11 mouse cellular contexts compared by ENCODE assay signal in genomic region chr11:3352990-3353585, GRCm38 (mm10). TPM values are rescaled to one million over a fixed set of nuclear protein-coding genes. Genes with fewer than 3 reads are reported as not detected.
DNase-seq lines count a peak whose midpoint lies in the region; ATAC-seq and TF ChIP-seq lines count a peak whose summit lies in the region.
"Had no signal": no experiment of that assay in that cellular context is flagged by ENCODE, and none has a peak within 500 bp of the region (broad histone marks: within the 10 kb centered on the region; RNA-seq: fewer than 3 reads in every experiment).

No protein-coding gene starts in this region.

- no peaks in the 10 kb centered on the region for H3K9me3 ChIP-seq in liver, embryonic 14.5 days (ENCODE audit: control insufficient read depth, low read length)
- no peaks in the 10 kb centered on the region for H3K9me3 ChIP-seq in liver, embryonic 11.5 days (ENCODE audit: control insufficient read depth, low read length)
- H3K9me3 ChIP-seq in ES-E14 (ENCODE audit: control insufficient read depth, insufficient read depth, low read depth, low read length): no peaks in the 10 kb centered on the region
- H3K9me3 ChIP-seq: G1E; limb, embryonic 15.5 days; stomach, embryonic 15.5 days had no signal

- H3K27ac ChIP-seq in liver, embryonic 14.5 days: no peak overlapping the region
- no peak overlapping the region for H3K27ac ChIP-seq in liver, embryonic 11.5 days (ENCODE audit: low read depth, low read length)
- peak overlapping the region; percentile 34; the same call in 1 of the 2 replicates for H3K27ac ChIP-seq in ES-E14 (ENCODE audit: insufficient read depth, low read depth, low read length, poor library complexity, severe bottlenecking)
- H3K27ac ChIP-seq: limb, embryonic 15.5 days; stomach, embryonic 15.5 days had no signal

- DNase-seq in frontal cortex, postnatal 14 days (ENCODE audit: low spot score in 2 of 2): no peak
- no peak for DNase-seq in liver, embryonic 14.5 days (ENCODE audit: low read depth in 3 of 3, low spot score in 3 of 3)
- no peak for DNase-seq in liver, embryonic 11.5 days (ENCODE audit: low spot score)
- DNase-seq in ES-E14 (ENCODE audit: low read depth, low spot score): no peak
- no peak for DNase-seq in cerebellum, adult 8-10 months
- DNase-seq in layer of hippocampus, postnatal 14 days (ENCODE audit: low spot score in 2 of 2): no peak

- no peaks in the 10 kb centered on the region for H3K27me3 ChIP-seq in liver, embryonic 14.5 days (ENCODE audit: control insufficient read depth, insufficient read depth, low read length)
- no peaks in the 10 kb centered on the region for H3K27me3 ChIP-seq in liver, embryonic 11.5 days (replicated peaks; ENCODE audit: control insufficient read depth, insufficient read depth, low read length)
- H3K27me3 ChIP-seq: limb, embryonic 15.5 days; stomach, embryonic 15.5 days had no signal

- H3K4me1 ChIP-seq in liver, embryonic 14.5 days (replicated peaks; ENCODE audit: control insufficient read depth in 2 of 2, insufficient read depth in 2 of 2, low read length in 1 of 2): peaks cover 0 to 7% of the 10 kb centered on the region in 2 experiments; a peak in 2 of 4 replicates
- peaks cover 13% of the 10 kb centered on the region for H3K4me1 ChIP-seq in liver, embryonic 11.5 days (replicated peaks; ENCODE audit: control insufficient read depth, insufficient read depth, low read length)
- H3K4me1 ChIP-seq in ES-E14 (ENCODE audit: control insufficient read depth in 2 of 2, insufficient read depth in 2 of 2, low read length in 2 of 2, poor library complexity in 1 of 2): peaks cover 3 to 16% of the 10 kb centered on the region in 2 experiments

- ATAC-seq in frontal cortex, adult (ENCODE audit: low TSS enrichment): peak; percentile 44; the same call in 1 of the 2 replicates
- no peak for ATAC-seq in liver, embryonic 14.5 days (ENCODE audit: insufficient read depth)
- no peak for ATAC-seq in liver, embryonic 11.5 days (replicated peaks; ENCODE audit: low FRiP score)
- peak; percentile 57 for ATAC-seq in megakaryocyte-erythroid progenitor cell, adult 5-6 weeks (replicated peaks; ENCODE audit: low FRiP score, low TSS enrichment, poor library complexity, severe bottlenecking)

- H3K4me2 ChIP-seq in liver, embryonic 14.5 days (ENCODE audit: low read depth): no peak overlapping the region
- H3K4me2 ChIP-seq in liver, embryonic 11.5 days: no peak overlapping the region
- H3K4me2 ChIP-seq: limb, embryonic 15.5 days; stomach, embryonic 15.5 days had no signal

- WGBS in liver, embryonic 14.5 days (ENCODE audit: insufficient replicate concordance): 72% methylated on average over 18 of the region's 18 CpGs
- WGBS in liver, embryonic 11.5 days: 69% methylated on average over 18 of the region's 18 CpGs

- no peak for TF ChIP-seq EP300 in liver, embryonic 14.5 days (IDR thresholded peaks at IDR 0.05; ENCODE audit: low read depth)

- in situ Hi-C loops in ES-E14 (cut with MboI; ENCODE audit: low sequenced_read_pairs in 2 of 2, unreplicated experiment in 2 of 2): no loop called here

- no peak overlapping the region for H3K9ac ChIP-seq in liver, embryonic 14.5 days (replicated peaks)
- no peak overlapping the region for H3K9ac ChIP-seq in liver, embryonic 11.5 days (ENCODE audit: low read depth, low read length)
- H3K9ac ChIP-seq in ES-E14 (ENCODE audit: insufficient read depth, low read depth, low read length, poor library complexity, severe bottlenecking): peak overlapping the region; percentile 60
- H3K9ac ChIP-seq: limb, embryonic 15.5 days; stomach, embryonic 15.5 days had no signal

- no peaks in the 10 kb centered on the region for H3K36me3 ChIP-seq in liver, embryonic 14.5 days (replicated peaks; ENCODE audit: control insufficient read depth, insufficient read depth, low read depth)
- peaks cover 29% of the 10 kb centered on the region for H3K36me3 ChIP-seq in liver, embryonic 11.5 days (ENCODE audit: control insufficient read depth, insufficient read depth, low read length)
- peaks cover 37% of the 10 kb centered on the region for H3K36me3 ChIP-seq in ES-E14 (ENCODE audit: control insufficient read depth, insufficient read depth, low read length, poor library complexity, severe bottlenecking)

- peak; percentile 44 for TF ChIP-seq CTCF in liver, embryonic 14.5 days (IDR thresholded peaks at IDR 0.05; ENCODE audit: low read depth)

- H3K4me3 ChIP-seq in liver, embryonic 14.5 days (ENCODE audit: insufficient read depth in 1 of 2, low read depth in 2 of 2, low read length in 2 of 2): no peak overlapping the region
- no peak overlapping the region for H3K4me3 ChIP-seq in liver, embryonic 11.5 days (ENCODE audit: low read depth, low read length)
- peak overlapping the region; percentile 50 to 72 for H3K4me3 ChIP-seq in ES-E14 (ENCODE audit: insufficient read depth in 1 of 2, low read depth in 1 of 2, low read length in 2 of 2, poor library complexity in 1 of 2, severe bottlenecking in 1 of 2)
- H3K4me3 ChIP-seq: limb, embryonic 15.5 days; stomach, embryonic 15.5 days had no signal

TF ChIP-seq in ES-E14, 5 proteins besides CTCF, POLR2A, EP300 and RAD21:
- TF ChIP-seq CHD2 (IDR thresholded peaks at IDR 0.05; ENCODE audit: low read depth, low read length): no peak
- TF ChIP-seq ZNF384 (IDR thresholded peaks at IDR 0.05; ENCODE audit: low read depth, low read length): no peak
- TF ChIP-seq MAFK (IDR thresholded peaks at IDR 0.05; ENCODE audit: insufficient read depth, low read depth, low read length): no peak
- no peak for TF ChIP-seq HCFC1 (IDR thresholded peaks at IDR 0.05; ENCODE audit: borderline replicate concordance, insufficient read depth, low read length)
- TF ChIP-seq ZC3H11A (IDR thresholded peaks at IDR 0.05; ENCODE audit: borderline replicate concordance, low read depth, low read length): no peak

RNA-seq across cellular contexts. Expression of gene Pik3ip1, which starts 22.9 kb away (rescaled TPM):
- 0.79 and 0.96 TPM in 2 replicates for polyA plus RNA-seq in liver, embryonic 14.5 days (2012; rRNA removed)
- 0.42 and 0.94 TPM in 2 replicates for polyA plus RNA-seq in liver, embryonic 14.5 days (2014; fragmentation: Nextera tagmentation; extraction: Ambion mirVana)
- polyA plus RNA-seq in liver, embryonic 11.5 days (2014; fragmentation: Nextera tagmentation; extraction: Ambion mirVana): 3.5 and 3.8 TPM in 2 replicates
- 8.5 and 16.1 TPM in 2 replicates for total RNA-seq in ES-E14 (2012; rRNA removed)
- 8.3 and 20.5 TPM in 2 replicates for total RNA-seq in megakaryocyte-erythroid progenitor cell, adult 5-6 weeks (2014; fragmentation: Nextera tagmentation)
- 17.5 and 28.1 TPM in 2 replicates for total RNA-seq in megakaryocyte-erythroid progenitor cell, adult 5-6 weeks (2017)
- 10 to 100 TPM; 29.5 to 35.1 TPM for total RNA-seq in layer of hippocampus, postnatal 14 days (2021)

RNA-seq across cellular contexts. Expression of gene Limk2, which starts 55.9 kb away (rescaled TPM):
- polyA plus RNA-seq in liver, embryonic 14.5 days (2012; rRNA removed): 7.1 and 7.4 TPM in 2 replicates
- polyA plus RNA-seq in liver, embryonic 14.5 days (2014; fragmentation: Nextera tagmentation; extraction: Ambion mirVana): 7.0 and 9.5 TPM in 2 replicates
- polyA plus RNA-seq in liver, embryonic 11.5 days (2014; fragmentation: Nextera tagmentation; extraction: Ambion mirVana): 37.4 and 37.7 TPM in 2 replicates
- 80.5 and 93.3 TPM in 2 replicates for total RNA-seq in ES-E14 (2012; rRNA removed)
- 23.6 and 24.4 TPM in 2 replicates for total RNA-seq in megakaryocyte-erythroid progenitor cell, adult 5-6 weeks (2014; fragmentation: Nextera tagmentation)
- 15.8 and 24.5 TPM in 2 replicates for total RNA-seq in megakaryocyte-erythroid progenitor cell, adult 5-6 weeks (2017)
- total RNA-seq in layer of hippocampus, postnatal 14 days (2021): 100 to 1,000 TPM in 1 of 2 experiments, 10 to 100 TPM in 1; 98.7 to 113 TPM

Comparison
In these comparisons a context has a peak if more than half of its experiments do, and no peak if none do; other contexts are left out.
1. ATAC-seq: peak in frontal cortex, adult (single experiment) and megakaryocyte-erythroid progenitor cell, adult 5-6 weeks (single experiment); none in liver, embryonic 14.5 days (single experiment) and liver, embryonic 11.5 days (single experiment).
2. H3K4me3 ChIP-seq: peak in ES-E14 (2 of 2); none in liver, embryonic 14.5 days (0 of 2) and liver, embryonic 11.5 days (single experiment).